In genomic region chr6:91643416-91643921, GRCm38 (mm10) we compare ENCODE assay signal across 19 mouse cellular contexts.
"Had no signal": no experiment of that assay in that cellular context is flagged by ENCODE, and none has a peak within 500 bp of the region (broad histone marks: within the 10 kb centered on the region; RNA-seq: fewer than 3 reads in every experiment).

No protein-coding gene starts in this region.

- H3K36me3 ChIP-seq: kidney, embryonic 15.5 days; limb, embryonic 10.5 days; limb, embryonic 13.5 days; liver, embryonic 12.5 days; liver, embryonic 15.5 days; midbrain, embryonic 13.5 days; neural tube, embryonic 12.5 days; neural tube, embryonic 15.5 days; stomach, embryonic 15.5 days had no signal

- DNase-seq: kidney, adult 2 months; kidney, postnatal 10 days; kidney, postnatal 36 days; liver; lung, adult 2 months; lung, postnatal 14 days; retina, postnatal 1 day; right cerebral cortex, postnatal 25 days; spleen, adult 18-20 months; thymus, postnatal 25 days had no signal

- H3K27me3 ChIP-seq: kidney, embryonic 15.5 days; limb, embryonic 13.5 days; liver, embryonic 15.5 days; midbrain, embryonic 13.5 days; neural tube, embryonic 12.5 days; neural tube, embryonic 15.5 days; stomach, embryonic 15.5 days had no signal

- H3K4me3 ChIP-seq: kidney, embryonic 15.5 days; limb, embryonic 10.5 days; limb, embryonic 13.5 days; liver, embryonic 12.5 days; liver, embryonic 15.5 days; midbrain, embryonic 13.5 days; neural tube, embryonic 12.5 days; neural tube, embryonic 15.5 days; stomach, embryonic 15.5 days had no signal
